In the genomic region with DNA sequence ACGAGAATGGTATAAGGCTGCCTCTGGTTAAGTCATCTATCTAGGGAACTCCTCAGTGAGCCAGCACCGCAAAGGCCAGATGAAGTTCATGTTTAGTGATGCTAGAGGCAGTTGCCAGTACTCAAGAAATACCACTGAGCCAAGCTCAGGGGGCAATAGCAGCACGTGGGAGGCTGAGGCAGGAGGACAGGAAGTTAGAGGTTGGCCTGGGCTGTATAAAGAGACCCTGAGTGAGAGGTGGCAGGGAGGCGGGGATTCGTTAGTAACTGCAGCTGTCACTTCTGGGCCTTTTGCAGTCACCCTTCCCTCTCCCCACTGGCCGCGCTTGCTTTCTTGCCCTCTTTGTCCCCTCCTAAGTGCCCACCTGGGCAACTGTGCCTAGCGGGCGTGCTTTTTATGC, we compare ENCODE assay signal across 8 mouse cellular contexts. TPM values are rescaled to one million over a fixed set of nuclear protein-coding genes. Genes with fewer than 3 reads are reported as not detected.
DNase-seq lines count a peak whose midpoint lies in the region; ATAC-seq and TF ChIP-seq lines count a peak whose summit lies in the region.

No protein-coding gene starts in this region.

- peak; percentile 23 for ATAC-seq in kidney, embryonic 16.5 days (ENCODE audit: low FRiP score, low TSS enrichment)
- ATAC-seq in hindbrain, postnatal 0 days, result no peak

- 8% methylated on average over 9 of the region's 9 CpGs for WGBS in kidney, embryonic 16.5 days
- WGBS in bone marrow, adult 2 months, result 7% methylated on average over 9 of the region's 9 CpGs
- WGBS in hindbrain, postnatal 0 days, result 17% methylated on average over 9 of the region's 9 CpGs

- no peak for TF ChIP-seq CTCF in bone marrow, adult 2 months (IDR thresholded peaks at IDR 0.05; ENCODE audit: control insufficient read depth, insufficient read depth, low read length)
- no peak for TF ChIP-seq CTCF in hindbrain, postnatal 0 days (IDR thresholded peaks at IDR 0.05; ENCODE audit: low read depth)

- H3ac ChIP-seq in myocyte (ENCODE audit: control insufficient read depth, insufficient read length), result no peak overlapping the region

- peaks cover 38% of the 10 kb centered on the region for H3K4me1 ChIP-seq in kidney, embryonic 16.5 days (ENCODE audit: insufficient read depth, low read length)
- peaks cover 13% of the 10 kb centered on the region for H3K4me1 ChIP-seq in bone marrow, adult 2 months (ENCODE audit: control insufficient read depth, insufficient read depth, low read length)
- peaks cover 23% of the 10 kb centered on the region for H3K4me1 ChIP-seq in hindbrain, postnatal 0 days (ENCODE audit: insufficient read depth, low read length)

- no peak overlapping the region for H3K27ac ChIP-seq in kidney, embryonic 16.5 days (ENCODE audit: low read length)
- H3K27ac ChIP-seq in bone marrow, adult 2 months (ENCODE audit: control insufficient read depth, insufficient read depth, low read depth, low read length, poor library complexity), result peak overlapping the region; percentile 28
- no peak overlapping the region for H3K27ac ChIP-seq in hindbrain, postnatal 0 days

- H3K27me3 ChIP-seq in kidney, embryonic 16.5 days (ENCODE audit: insufficient read depth, low read length), result peaks cover 9% of the 10 kb centered on the region; the same call in 1 of the 2 replicates
- H3K27me3 ChIP-seq in hindbrain, postnatal 0 days (ENCODE audit: insufficient read depth, low read length), result peaks cover 6% of the 10 kb centered on the region
- no peaks in the 10 kb centered on the region for H3K27me3 ChIP-seq in myocyte (ENCODE audit: control insufficient read depth, insufficient read depth, insufficient read length)

- DNase-seq in kidney, postnatal 4 days, result no peak
- DNase-seq in hindbrain, postnatal 0 days (ENCODE audit: low spot score), result no peak
- DNase-seq in ovary, adult 18-20 months (ENCODE audit: low spot score), result no peak
- DNase-seq in adrenal gland, adult 8-10 months, result no peak
- no peak for DNase-seq in adrenal gland, adult (ENCODE audit: inconsistent age in 2 of 2, low spot score in 1 of 2)

- H3K9me3 ChIP-seq in kidney, embryonic 16.5 days (ENCODE audit: low read length), result no peaks in the 10 kb centered on the region
- H3K9me3 ChIP-seq in hindbrain, postnatal 0 days (ENCODE audit: low read length), result no peaks in the 10 kb centered on the region

- H3K79me2 ChIP-seq in myocyte (ENCODE audit: control insufficient read depth, insufficient read depth), result peaks cover 21% of the 10 kb centered on the region

- TF ChIP-seq POLR2A in bone marrow, adult 2 months (IDR thresholded peaks at IDR 0.05; ENCODE audit: borderline replicate concordance, control insufficient read depth, low read depth, low read length), result no peak
- no peak for TF ChIP-seq POLR2A in myocyte (IDR thresholded peaks at IDR 0.05; ENCODE audit: insufficient read length, low read depth)

- peak overlapping the region; percentile 72 for H3K4me2 ChIP-seq in kidney, embryonic 16.5 days (replicated peaks; ENCODE audit: low read depth, low read length)
- peak overlapping the region; percentile 74 for H3K4me2 ChIP-seq in hindbrain, postnatal 0 days (ENCODE audit: low read depth, low read length)
- H3K4me2 ChIP-seq in myocyte (ENCODE audit: low read depth), result peak overlapping the region; percentile 83

- peak overlapping the region; percentile 45 for H3K4me3 ChIP-seq in kidney, embryonic 16.5 days (ENCODE audit: low read length)
- peak overlapping the region; percentile 59 for H3K4me3 ChIP-seq in bone marrow, adult 2 months (replicated peaks; ENCODE audit: control insufficient read depth, low read depth, low read length)
- H3K4me3 ChIP-seq in hindbrain, postnatal 0 days (ENCODE audit: low read length), result peak overlapping the region; percentile 32
- no peak overlapping the region for H3K4me3 ChIP-seq in myocyte

- H3K36me3 ChIP-seq in kidney, embryonic 16.5 days (ENCODE audit: insufficient read depth, low read length), result peaks cover 20% of the 10 kb centered on the region
- peaks cover 16% of the 10 kb centered on the region for H3K36me3 ChIP-seq in hindbrain, postnatal 0 days (ENCODE audit: insufficient read depth, low read length)
- no peaks in the 10 kb centered on the region for H3K36me3 ChIP-seq in myocyte (ENCODE audit: control insufficient read depth, insufficient read depth)

- H3K9ac ChIP-seq in kidney, embryonic 16.5 days (replicated peaks; ENCODE audit: low read length), result peak overlapping the region; percentile 59
- no peak overlapping the region for H3K9ac ChIP-seq in hindbrain, postnatal 0 days (replicated peaks; ENCODE audit: low read length)

TF ChIP-seq in myocyte, 11 proteins besides CTCF, POLR2A, EP300 and RAD21:
- no peak for TF ChIP-seq SRF (IDR thresholded peaks at IDR 0.05; ENCODE audit: control insufficient read depth, insufficient read length, low read depth)
- TF ChIP-seq TCF12 (IDR thresholded peaks at IDR 0.05; ENCODE audit: insufficient read depth, poor library complexity, severe bottlenecking), result no peak
- TF ChIP-seq MYOD1 (IDR thresholded peaks at IDR 0.05; ENCODE audit: control insufficient read depth in 1 of 3, insufficient read length in 2 of 3, low read depth in 2 of 3), result peak in 1 of 3 experiments; percentile 48

RNA-seq across cellular contexts. Expression of gene Rbm38, which starts 1.0 kb away (rescaled TPM):
- polyA plus RNA-seq in kidney, embryonic 16.5 days (2015; fragmentation: Nextera tagmentation; extraction: Ambion mirVana), result 35.4 and 37.0 TPM in 2 replicates
- polyA plus RNA-seq in bone marrow, adult 2 months (2011; ENCODE audit: insufficient read depth, insufficient read length, low replicate concordance, missing spikeins), result 204 and 219 TPM in 2 replicates
- total RNA-seq in hindbrain, postnatal 0 days (2014; rRNA removed), result 12.6 and 17.0 TPM in 2 replicates
- 9.7 and 10.3 TPM in 2 replicates for polyA plus RNA-seq in hindbrain, postnatal 0 days (2015; fragmentation: Nextera tagmentation; extraction: Ambion mirVana)
- polyA plus RNA-seq in myocyte (2012; fragmentation: generic; extraction: Trizol), result 124 TPM
- total RNA-seq in adrenal gland, adult 8-10 months (2022), result 10 to 100 TPM; 16.0 to 26.0 (median 21.5) TPM

RNA-seq across cellular contexts. Expression of gene Rae1, which starts 19.4 kb away (rescaled TPM):
- polyA plus RNA-seq in kidney, embryonic 16.5 days (2015; fragmentation: Nextera tagmentation; extraction: Ambion mirVana), result 143 and 146 TPM in 2 replicates
- polyA plus RNA-seq in bone marrow, adult 2 months (2011; ENCODE audit: insufficient read depth, insufficient read length, low replicate concordance, missing spikeins), result 55.2 and 61.5 TPM in 2 replicates
- 85.3 and 96.0 TPM in 2 replicates for total RNA-seq in hindbrain, postnatal 0 days (2014; rRNA removed)
- polyA plus RNA-seq in hindbrain, postnatal 0 days (2015; fragmentation: Nextera tagmentation; extraction: Ambion mirVana), result 112 and 116 TPM in 2 replicates
- 68.4 TPM for polyA plus RNA-seq in myocyte (2012; fragmentation: generic; extraction: Trizol)
- 10 to 100 TPM; 67.3 to 77.6 (median 73.4) TPM for total RNA-seq in adrenal gland, adult 8-10 months (2022)

RNA-seq across cellular contexts. Expression of gene Spo11, which starts 41.8 kb away (rescaled TPM):
- 0.05 and 0.23 TPM in 2 replicates for polyA plus RNA-seq in kidney, embryonic 16.5 days (2015; fragmentation: Nextera tagmentation; extraction: Ambion mirVana)
- polyA plus RNA-seq in bone marrow, adult 2 months (2011; ENCODE audit: insufficient read depth, insufficient read length, low replicate concordance, missing spikeins), result 0.70 TPM in 1 of 2 replicates, not detected in the other
- total RNA-seq in hindbrain, postnatal 0 days (2014; rRNA removed), result 0.07 and 1.0 TPM in 2 replicates
- polyA plus RNA-seq in hindbrain, postnatal 0 days (2015; fragmentation: Nextera tagmentation; extraction: Ambion mirVana), result 0.86 and 0.96 TPM in 2 replicates
- polyA plus RNA-seq in myocyte (2012; fragmentation: generic; extraction: Trizol), result not detected
- total RNA-seq in adrenal gland, adult 8-10 months (2022), result not detected
